23 mouse cellular contexts compared by ENCODE assay signal in genomic region chr17:43392191-43392590, GRCm38 (mm10). TPM values are rescaled to one million over a fixed set of nuclear protein-coding genes. Genes with fewer than 3 reads are reported as not detected.
DNase-seq lines count a peak whose midpoint lies in the region; ATAC-seq and TF ChIP-seq lines count a peak whose summit lies in the region.
"Had no signal": no experiment of that assay in that cellular context is flagged by ENCODE, and none has a peak within 500 bp of the region (broad histone marks: within the 10 kb centered on the region; RNA-seq: fewer than 3 reads in every experiment).

No protein-coding gene starts in this region.

- no peaks in the 10 kb centered on the region for H3K27me3 ChIP-seq in heart, embryonic 15.5 days
- H3K27me3 ChIP-seq: embryonic facial prominence, embryonic 13.5 days; limb, embryonic 12.5 days; midbrain, embryonic 13.5 days had no signal

- H3K9ac ChIP-seq in heart, embryonic 15.5 days = no peak overlapping the region
- H3K9ac ChIP-seq: embryonic facial prominence, embryonic 13.5 days; limb, embryonic 12.5 days; midbrain, embryonic 13.5 days had no signal

- no peaks in the 10 kb centered on the region for H3K9me3 ChIP-seq in heart, embryonic 15.5 days (replicated peaks)
- H3K9me3 ChIP-seq: embryonic facial prominence, embryonic 13.5 days; limb, embryonic 12.5 days; midbrain, embryonic 13.5 days had no signal

- TF ChIP-seq CTCF in left cerebral cortex, adult 2 months (IDR thresholded peaks at IDR 0.05) = no peak

- 0 out of 2 replicates have a peak overlapping the region, but pooled peaks have one; percentile 4 for H3K4me2 ChIP-seq in heart, embryonic 15.5 days
- H3K4me2 ChIP-seq: embryonic facial prominence, embryonic 13.5 days; limb, embryonic 12.5 days; midbrain, embryonic 13.5 days had no signal

- ATAC-seq in heart, embryonic 15.5 days (replicated peaks; ENCODE audit: insufficient number of reproducible peaks, insufficient read depth, low FRiP score, low read depth) = no peak
- no peak for ATAC-seq in frontal cortex, adult (ENCODE audit: low TSS enrichment)
- ATAC-seq: forebrain, embryonic 16.5 days; hindbrain, embryonic 16.5 days; intestine, embryonic 16.5 days; midbrain, embryonic 13.5 days had no signal

- no peaks in the 10 kb centered on the region for H3K36me3 ChIP-seq in heart, embryonic 15.5 days
- H3K36me3 ChIP-seq: embryonic facial prominence, embryonic 13.5 days; limb, embryonic 12.5 days; midbrain, embryonic 13.5 days had no signal

- H3K27ac ChIP-seq in heart, embryonic 15.5 days = no peak overlapping the region
- H3K27ac ChIP-seq in left cerebral cortex, adult 2 months = no peak overlapping the region
- H3K27ac ChIP-seq: embryonic facial prominence, embryonic 13.5 days; limb, embryonic 12.5 days; midbrain, embryonic 13.5 days had no signal

- 68% methylated on average over 9 of the region's 9 CpGs for WGBS in heart, embryonic 15.5 days

- no peak for DNase-seq in heart, adult 8-10 months (ENCODE audit: low spot score)
- no peak for DNase-seq in left cerebral cortex, adult 2 months (ENCODE audit: extremely low spot score in 1 of 2, low spot score in 2 of 2)
- no peak for DNase-seq in left cerebral cortex, postnatal 10 days (ENCODE audit: extremely low spot score in 1 of 2, low spot score in 2 of 2)
- peak; percentile 31 for DNase-seq in lung, postnatal 10 days
- no peak for DNase-seq in lung, postnatal 25 days (ENCODE audit: low spot score)
- DNase-seq: adrenal gland, adult 8-10 months; cerebellum, adult 9-10 months; layer of hippocampus, adult 9-11 months; right cerebral cortex, postnatal 14 days; spleen, adult 18-20 months; thymus, postnatal 25 days had no signal

- intact Hi-C loops in left cerebral cortex, adult 2 months (cut with DNase I) = no loop called here
- intact Hi-C loops in left cerebral cortex, postnatal 10 days (cut with DNase I) = no loop called here

- H3K4me3 ChIP-seq in heart, embryonic 15.5 days = no peak overlapping the region
- H3K4me3 ChIP-seq in left cerebral cortex, adult 2 months = peak overlapping the region; percentile 2; the same call in 1 of the 2 replicates
- H3K4me3 ChIP-seq: embryonic facial prominence, embryonic 13.5 days; limb, embryonic 12.5 days; midbrain, embryonic 13.5 days; myocyte had no signal

- H3K4me1 ChIP-seq in heart, embryonic 15.5 days (replicated peaks) = peaks cover 6% of the 10 kb centered on the region
- H3K4me1 ChIP-seq: limb, embryonic 12.5 days had no signal

RNA-seq across cellular contexts. Expression of gene Adgrf5, which starts 31.9 kb away (rescaled TPM):
- 20.5 and 21.3 TPM in 2 replicates for polyA plus RNA-seq in heart, embryonic 15.5 days (2015; fragmentation: Nextera tagmentation; extraction: Ambion mirVana)
- 100 to 1,000 TPM; 195 to 206 (median 199) TPM for total RNA-seq in heart, adult 8-10 months (2022)
- total RNA-seq in left cerebral cortex, adult 2 months (2021) = 10 to 100 TPM; 32.5 to 35.0 TPM
- 10 to 100 TPM; 25.6 to 29.3 TPM for total RNA-seq in left cerebral cortex, postnatal 10 days (2021)
- total RNA-seq: common myeloid progenitor, adult 5-6 weeks; granulocyte monocyte progenitor cell, adult 5-6 weeks; hematopoietic stem cell, adult 5-6 weeks had no signal

Comparison
In these comparisons a context has a peak if more than half of its experiments do, and no peak if none do; other contexts are left out.
1. RNA of gene Adgrf5, which starts 31.9 kb away (total RNA-seq): 195 to 206 TPM in heart, adult 8-10 months; 32.5 to 35.0 TPM in left cerebral cortex, adult 2 months and 25.6 to 29.3 TPM in left cerebral cortex, postnatal 10 days; every median in the first group is over 4 times any median in the second.